Mouse (Mus musculus): ENCODE measurements at regions not wholly inside any gene's neighbourhood (a gene's known extent, or its start where the extent isn't known, plus 50 kb on each side); places are given as distances from the start of the nearest gene placed in this dataset.

GRCm38 (mm10) chr4:106244826-106245510, 71.0 kb upstream of the Usp24 start:
- DNase-seq, result no peak

DNA sequence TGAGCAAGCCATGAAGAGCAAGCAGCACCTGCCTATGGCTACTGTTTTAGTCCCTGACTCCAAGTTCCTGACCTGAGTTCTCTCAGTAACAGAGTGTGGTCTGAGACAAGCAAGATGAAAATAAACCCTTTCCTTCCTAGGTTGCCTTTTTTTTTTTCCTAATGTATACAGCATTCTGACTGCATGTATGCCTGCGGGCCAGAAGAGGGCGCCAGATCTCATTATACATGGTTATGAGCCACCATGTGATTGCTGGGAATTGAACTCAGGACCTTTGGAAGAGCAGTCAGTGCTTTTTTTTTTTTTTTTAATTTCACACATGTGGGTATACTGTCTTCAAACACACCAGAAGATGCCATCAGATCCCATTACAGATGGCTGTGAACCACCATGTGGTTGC, 69.3 kb upstream of the Usp24 start:
- no peak for DNase-seq

DNA sequence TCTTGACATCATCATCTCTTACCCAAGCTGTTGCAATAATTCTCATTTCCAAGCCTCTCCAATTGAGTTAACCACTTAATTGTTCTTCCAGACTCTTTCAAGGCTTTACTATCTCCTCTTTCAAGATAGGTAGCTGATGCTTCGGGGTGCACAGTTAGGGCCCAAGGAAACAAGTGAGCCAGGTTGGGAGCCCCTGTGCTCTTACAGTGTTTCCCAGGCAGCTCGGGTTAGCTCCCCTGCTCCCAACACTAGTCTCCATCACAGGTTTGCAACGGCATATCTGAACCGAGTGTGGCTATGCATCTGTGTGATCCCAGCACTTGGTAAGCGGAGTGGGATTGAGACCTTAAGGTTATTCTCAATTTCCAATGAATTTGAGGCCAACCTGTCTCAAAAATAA, 68.6 kb upstream of the Usp24 start:
- no peak for DNase-seq

GRCm38 (mm10) chr4:106248272-106248671, 67.7 kb upstream of the Usp24 start:
- DNase-seq, result no peak

GRCm38 (mm10) chr4:106249028-106249782, 66.8 kb upstream of the Usp24 start:
- DNase-seq, result no peak

- DNase-seq, result no peak
Observed at GRCm38 (mm10) chr4:106250048-106250447, 66.0 kb upstream of the Usp24 start.

DNA sequence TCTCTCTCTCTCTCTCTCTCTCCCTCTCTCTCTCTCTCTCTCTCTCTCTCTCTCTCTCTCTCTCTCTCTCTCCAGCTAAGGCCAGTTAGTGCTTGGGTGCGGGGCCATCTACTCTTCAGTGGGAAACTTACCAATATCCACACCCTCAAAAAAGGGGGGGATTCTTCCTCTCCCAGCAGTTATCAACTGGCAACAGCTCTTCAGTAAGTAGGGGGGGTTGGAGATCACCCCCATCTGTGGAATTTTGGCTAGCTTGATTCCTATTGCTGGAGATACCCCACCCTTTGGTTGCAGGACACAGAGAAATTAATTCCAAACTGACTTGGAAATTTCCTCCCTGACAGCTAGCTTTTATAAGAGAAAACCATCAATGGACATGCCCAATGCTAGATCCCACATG, 64.6 kb upstream of the Usp24 start:
- DNase-seq, result no peak

- no peak for DNase-seq
Observed at GRCm38 (mm10) chr4:106252946-106253345, 63.1 kb upstream of the Usp24 start.

- DNase-seq, result no peak
Observed at GRCm38 (mm10) chr4:106254761-106255475, 61.1 kb upstream of the Usp24 start.

DNA sequence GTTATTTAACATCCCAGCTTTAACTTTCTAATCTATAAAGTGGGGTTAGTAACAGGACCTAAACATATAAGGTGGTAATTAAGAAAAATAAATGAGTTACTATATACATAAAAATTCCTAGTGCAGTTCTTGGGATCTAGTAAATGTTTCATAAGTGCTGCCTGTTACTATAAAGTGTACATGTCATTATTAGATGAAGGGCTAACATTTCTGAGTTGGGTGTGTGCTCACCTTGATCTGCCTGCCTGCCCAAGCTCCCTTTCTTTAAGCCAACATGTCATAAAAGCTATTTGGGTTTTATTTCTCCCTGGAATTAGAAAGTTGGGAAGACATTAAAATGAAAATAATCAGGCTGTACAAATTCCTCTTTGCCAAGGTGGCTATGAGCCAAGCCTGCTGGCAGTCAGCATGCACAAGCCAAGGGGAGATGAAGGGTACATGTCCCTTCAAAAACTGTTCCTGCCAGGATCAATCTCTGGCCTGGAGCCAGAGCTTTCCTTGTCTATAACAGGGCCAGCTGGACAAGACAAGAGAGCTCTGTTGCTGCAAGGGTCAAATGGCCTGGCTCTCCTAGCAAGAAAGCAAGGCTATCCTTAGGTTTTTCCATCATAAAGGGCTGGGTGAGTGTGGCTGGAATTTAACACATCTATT, 59.9 kb upstream of the Usp24 start:
- no peak for DNase-seq

DNA sequence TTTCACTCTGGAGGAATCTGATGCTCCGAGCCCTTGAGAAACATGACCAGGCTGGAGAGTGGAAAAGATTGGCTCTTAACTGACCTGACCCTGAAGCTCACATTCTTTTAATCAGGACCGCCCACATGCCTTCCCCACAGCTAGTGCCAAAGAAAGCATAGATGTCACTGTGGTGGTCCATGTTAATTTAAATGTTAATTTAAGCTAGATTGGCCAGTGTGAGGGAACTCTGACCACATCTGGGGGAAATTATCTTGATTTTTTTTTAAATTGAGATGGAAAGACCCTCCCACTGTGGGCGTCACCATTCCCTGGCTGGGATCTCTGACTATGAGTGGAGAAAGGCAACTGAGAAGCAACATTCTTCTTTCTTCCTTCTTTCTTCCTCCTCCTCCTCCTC, 54.6 kb upstream of the Usp24 start:
- DNase-seq, result no peak

- no peak for DNase-seq
Observed at GRCm38 (mm10) chr4:106261901-106262560, 54.0 kb upstream of the Usp24 start.

DNA sequence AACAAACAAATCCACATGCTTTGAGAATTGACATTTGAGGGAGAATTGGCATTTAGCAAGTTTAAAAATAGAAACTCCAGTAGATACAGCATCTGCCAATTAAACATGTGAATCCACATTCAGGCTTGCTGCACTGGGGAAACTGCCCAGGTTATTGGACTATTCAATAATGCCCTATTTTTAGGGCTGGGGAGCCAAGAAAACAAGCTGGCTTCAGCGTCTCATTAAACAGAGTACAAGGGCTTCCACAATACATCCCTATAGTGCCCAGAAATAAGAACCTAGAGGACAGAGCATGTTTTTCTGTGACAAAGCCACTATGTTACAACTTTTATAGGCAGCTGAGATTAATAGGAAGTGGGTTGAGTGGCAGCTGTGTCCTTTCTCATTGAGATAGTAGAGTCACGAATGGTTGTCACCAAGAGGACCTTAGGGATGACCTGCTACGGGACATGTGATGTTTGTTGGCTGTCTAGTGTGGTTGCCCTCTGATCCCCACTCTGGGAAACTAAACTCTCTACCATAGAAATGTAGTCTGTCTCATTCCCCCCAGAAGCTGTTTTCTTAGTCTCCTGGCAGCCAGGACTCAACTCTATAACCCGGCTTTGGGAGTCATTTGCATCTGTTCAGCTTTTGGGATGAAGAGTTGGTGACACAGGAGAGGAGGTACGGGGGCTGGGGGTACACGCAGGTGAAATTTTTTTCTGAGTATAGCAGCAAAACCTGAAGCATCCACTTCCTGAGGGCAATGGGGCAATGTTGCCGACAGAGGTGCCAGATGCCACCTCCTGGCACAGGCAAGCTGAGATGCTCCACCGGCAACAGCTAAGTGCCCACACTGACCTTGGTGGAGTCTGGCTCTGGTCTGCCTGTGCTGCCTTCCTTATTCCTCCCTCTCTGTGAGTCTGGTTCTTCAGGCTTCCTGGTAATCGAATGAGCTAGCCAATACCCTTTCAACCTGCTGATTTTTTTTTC, 53.0 kb upstream of the Usp24 start:
- DNase-seq, result no peak
